Mouse (Mus musculus) heart, postnatal 0 days (tissue): ENCODE data around the gene Ift43. TPM values are rescaled to one million over a fixed set of nuclear protein-coding genes. Genes with fewer than 3 reads are reported as not detected.

Experiments used
- ATAC-seq: fragments of 200-750 bp; cut with Nextera tagmentation; 2 replicates; pipeline ENCODE4 v1.8.0; 2017; ENCODE audit warnings: low read depth, moderate number of reproducible peaks, moderate library complexity; ENCODE audit not compliant: insufficient read depth
- DNase-seq: peaks from one replicate; pipeline ENCODE4 v3.0.0-alpha.2; 2016; ENCODE audit warnings: low spot score
- H3K27ac ChIP-seq: fragments of 300-500 bp; sonication (generic); 2 replicates; pipeline ENCODE4 v1.5.1; 2014; ENCODE audit warnings: low read depth, mild to moderate bottlenecking
- H3K27me3 ChIP-seq: fragments of 300-500 bp; sonication (generic); 2 replicates; pipeline ENCODE4 v1.6.1; 2014; ENCODE audit warnings: low read length, mixed read lengths; ENCODE audit not compliant: control insufficient read depth, insufficient read depth
- H3K36me3 ChIP-seq: fragments of 300-500 bp; sonication (generic); replicated peaks from 2 replicates; pipeline ENCODE4 v1.6.1; 2014; ENCODE audit warnings: low read length, mixed read lengths; ENCODE audit not compliant: control insufficient read depth, insufficient read depth
- H3K4me1 ChIP-seq: fragments of 300-500 bp; sonication (generic); 2 replicates; pipeline ENCODE4 v1.6.1; 2014; ENCODE audit warnings: antibody characterized with exemption; ENCODE audit not compliant: control insufficient read depth, insufficient read depth
- H3K4me2 ChIP-seq: fragments of 300-500 bp; sonication (generic); 2 replicates; pipeline ENCODE4 v1.6.1; 2014; ENCODE audit warnings: low read depth, mild to moderate bottlenecking, low read length, moderate library complexity
- H3K4me3 ChIP-seq: fragments of 300-500 bp; sonication (generic); 2 replicates; pipeline ENCODE4 v1.5.1; 2014; ENCODE audit warnings: low read depth, low read length
- H3K9ac ChIP-seq: fragments of 300-500 bp; sonication (generic); replicated peaks from 2 replicates; pipeline ENCODE4 v1.6.1; 2014; ENCODE audit warnings: low read depth, low read length, mixed read lengths
- H3K9me3 ChIP-seq: fragments of 300-500 bp; sonication (generic); replicated peaks from 2 replicates; pipeline ENCODE4 v1.6.1; 2016; ENCODE audit warnings: low read length; ENCODE audit not compliant: control insufficient read depth
- CTCF ChIP-seq: IDR thresholded peaks from 2 replicates; pipeline ENCODE4 v1.5.1; 2016; ENCODE audit warnings: antibody characterized with exemption, control low read depth, low read depth
- EP300 ChIP-seq: IDR thresholded peaks from 2 replicates; pipeline ENCODE4 v1.6.1; 2016; ENCODE audit warnings: antibody characterized with exemption, low read depth
- WGBS: fragments of 180-500 bp; shearing (Covaris S2); extraction: QIAGEN DNeasy Blood & Tissue Kit; methylation state at CpG from one replicate; pipeline ENCODE4 v1.1.7; 2014; 5-methylcytosine and 5-hydroxymethylcytosine counted together
- polyA plus RNA-seq: library from polyadenylated mRNA; unstranded; fragments of >200 nt; fragmentation: Nextera tagmentation; extraction: Ambion mirVana; gene quantifications from 2 replicates; pipeline ENCODE4 v1.2.1, GENCODE M21; 2015
- total RNA-seq: library from RNA; depleted of rRNA; stranded (reverse); fragments of >200 nt; gene quantifications from 2 replicates; pipeline ENCODE4 v1.2.3, GENCODE M21; 2014; ENCODE audit warnings: low replicate concordance

Gene Ift43
- total and polyA plus RNA-seq, 2 experiments from 2014 or later = 10.8 to 102 TPM

DNA sequence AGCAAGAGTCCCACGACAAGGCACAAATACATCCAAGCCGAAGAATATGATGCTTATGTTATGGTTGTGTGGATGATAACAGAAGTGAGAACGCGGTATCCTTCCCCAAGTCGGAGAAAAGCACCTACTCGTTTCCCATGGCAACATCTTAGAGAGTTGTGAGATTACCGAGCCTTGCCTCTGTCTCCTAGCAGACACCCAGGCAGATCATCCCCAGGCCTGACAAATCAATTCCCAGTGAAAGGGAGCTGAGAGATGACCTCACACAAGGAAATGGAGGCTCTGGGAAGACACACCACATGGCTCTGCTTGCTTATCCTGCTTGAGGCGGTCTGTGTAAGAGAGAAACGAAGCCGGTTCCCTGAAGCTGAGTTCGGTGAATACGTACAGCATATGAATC, 7.7 kb upstream of the Ift43 start:
- Histone ChIP-seq H3K4me1 (peaks cover 9% of the 10 kb centered on the region; the same call in 1 of the 2 replicates), H3K36me3 (no peaks in the 10 kb centered on the region), H3K9me3 (no peaks in the 10 kb centered on the region), H3K9ac (no peak overlapping the region), H3K27me3 (no peaks in the 10 kb centered on the region), H3K4me3 (no peak overlapping the region), H3K4me2 (peak overlapping the region; percentile 67; the same call in 1 of the 2 replicates), H3K27ac (no peak overlapping the region)
- WGBS = 73% methylated on average over 12 of the region's 12 CpGs
- no peak for DNase-seq
- TF ChIP-seq EP300 = no peak
- TF ChIP-seq CTCF = no peak
- ATAC-seq = no peak

DNA sequence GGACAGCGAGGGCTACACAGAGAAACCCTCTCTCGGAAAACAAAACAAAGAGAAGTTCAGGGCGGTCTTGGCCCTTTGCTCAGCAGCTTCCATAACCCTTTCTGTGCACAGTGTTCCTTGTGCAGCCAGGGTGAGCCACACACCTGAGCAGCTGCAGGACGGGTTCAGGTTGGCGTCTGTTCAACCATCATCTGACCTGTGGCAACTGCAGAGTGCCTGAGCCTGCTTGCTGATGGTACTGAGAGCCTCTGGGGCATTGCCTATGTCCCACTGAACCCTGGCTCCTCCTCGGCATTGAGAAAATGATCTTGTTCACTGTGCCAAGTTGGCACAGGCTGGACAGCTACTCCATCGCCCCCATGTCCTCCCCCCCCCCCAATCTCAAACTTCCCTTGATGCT, 7.0 kb upstream of the Ift43 start:
- no peak for TF ChIP-seq CTCF
- no peak for TF ChIP-seq EP300
- Histone ChIP-seq H3K4me3 (peak overlapping the region; percentile 50; the same call in 1 of the 2 replicates), H3K27ac (no peak overlapping the region), H3K4me2 (peak overlapping the region; percentile 67; the same call in 1 of the 2 replicates), H3K4me1 (peaks cover 9% of the 10 kb centered on the region; the same call in 1 of the 2 replicates), H3K9me3 (no peaks in the 10 kb centered on the region), H3K9ac (no peak overlapping the region), H3K36me3 (no peaks in the 10 kb centered on the region), H3K27me3 (no peaks in the 10 kb centered on the region)
- DNase-seq (no peak), ATAC-seq (no peak)
- 81% methylated on average over 7 of the region's 7 CpGs for WGBS

DNA sequence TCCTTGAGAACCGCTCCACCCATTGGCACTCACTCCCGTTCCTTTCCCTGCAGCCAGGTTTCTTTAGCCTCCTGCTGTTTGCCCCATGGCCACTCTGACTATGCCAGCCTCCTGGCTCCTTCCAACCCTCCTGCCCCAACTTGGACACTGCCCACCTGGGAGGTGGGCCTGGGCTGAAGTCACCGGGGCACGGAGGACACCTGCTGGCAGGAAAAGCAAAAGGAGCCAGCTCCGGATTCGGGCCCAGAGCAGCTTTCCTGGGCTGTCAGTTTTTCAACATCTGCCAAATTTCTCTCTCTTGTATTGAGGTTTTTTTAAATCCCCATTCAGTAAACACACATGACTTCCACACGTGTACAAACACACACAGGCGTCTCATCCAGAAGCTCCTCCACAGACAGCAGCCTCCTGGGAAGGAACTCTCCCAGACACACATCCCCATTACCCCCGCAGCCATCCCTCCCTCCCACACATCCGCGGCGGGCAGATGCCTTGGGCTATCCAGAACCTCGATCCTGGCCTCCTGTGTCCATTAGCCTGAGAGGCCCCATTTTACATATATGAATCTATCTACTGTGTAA, 5.9 kb upstream of the Ift43 start:
- Histone ChIP-seq H3K9ac (peak overlapping the region; percentile 9; the same call in 1 of the 2 replicates), H3K4me2 (peak overlapping the region; percentile 67), H3K36me3 (no peaks in the 10 kb centered on the region), H3K9me3 (no peaks in the 10 kb centered on the region), H3K4me1 (peaks cover 9% of the 10 kb centered on the region; the same call in 1 of the 2 replicates), H3K27ac (no peak overlapping the region), H3K27me3 (no peaks in the 10 kb centered on the region), H3K4me3 (peak overlapping the region; percentile 50)
- ATAC-seq (no peak), DNase-seq (no peak)
- peak; percentile 54 for TF ChIP-seq CTCF
- TF ChIP-seq EP300 = no peak
- 11% methylated on average over 13 of the region's 13 CpGs for WGBS

DNA sequence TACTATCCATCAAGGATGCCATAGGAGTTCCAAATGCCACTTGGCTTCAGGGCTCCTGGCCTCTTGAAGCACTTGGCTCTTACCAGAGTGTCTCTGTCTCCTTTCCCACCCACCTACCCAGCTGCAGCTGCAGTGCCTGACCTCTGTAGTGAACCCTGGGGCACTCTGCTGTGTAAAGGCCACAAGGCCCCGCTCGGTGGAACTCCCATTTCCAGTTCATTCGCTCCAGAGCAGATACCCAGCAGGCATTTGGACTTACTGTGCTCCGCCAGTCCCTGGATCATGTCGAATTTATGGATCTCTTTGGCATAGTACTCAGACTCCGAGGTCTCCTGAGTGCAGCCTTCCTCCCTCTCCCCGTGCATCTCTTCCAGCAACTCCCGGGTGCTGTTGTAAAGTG, 5.0 kb upstream of the Ift43 start:
- Histone ChIP-seq H3K4me1 (peaks cover 9% of the 10 kb centered on the region; the same call in 1 of the 2 replicates), H3K27me3 (no peaks in the 10 kb centered on the region), H3K27ac (peak overlapping the region; percentile 85; the same call in 1 of the 2 replicates), H3K36me3 (no peaks in the 10 kb centered on the region), H3K4me3 (peak overlapping the region; percentile 50), H3K9ac (peak overlapping the region; percentile 57), H3K4me2 (peak overlapping the region; percentile 67), H3K9me3 (no peaks in the 10 kb centered on the region)
- DNase-seq (no peak), ATAC-seq (no peak)
- TF ChIP-seq EP300 = no peak
- no peak for TF ChIP-seq CTCF
- WGBS = 39% methylated on average over 8 of the region's 8 CpGs

DNA sequence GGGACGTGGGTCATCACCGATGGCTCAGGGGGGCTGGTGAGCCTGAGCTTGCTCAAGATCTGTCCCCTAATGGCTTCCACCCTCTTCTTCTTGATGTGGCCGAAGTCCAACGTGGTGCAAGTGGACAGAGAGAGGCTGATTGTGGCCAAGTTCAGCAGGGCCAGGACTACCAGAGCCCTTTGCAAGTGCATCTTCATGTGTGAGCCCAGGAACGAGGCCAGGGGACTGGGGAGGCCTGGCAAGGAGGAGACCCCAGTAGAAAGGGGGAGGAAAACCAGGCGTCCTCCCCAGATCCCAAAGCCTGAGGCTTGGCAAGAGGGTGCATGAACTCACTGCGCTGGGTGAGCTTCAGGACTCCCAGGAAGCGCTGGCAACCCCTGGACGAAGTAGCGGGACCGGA, 4.6 kb upstream of the Ift43 start:
- WGBS = 31% methylated on average over 11 of the region's 11 CpGs
- DNase-seq = no peak

DNA sequence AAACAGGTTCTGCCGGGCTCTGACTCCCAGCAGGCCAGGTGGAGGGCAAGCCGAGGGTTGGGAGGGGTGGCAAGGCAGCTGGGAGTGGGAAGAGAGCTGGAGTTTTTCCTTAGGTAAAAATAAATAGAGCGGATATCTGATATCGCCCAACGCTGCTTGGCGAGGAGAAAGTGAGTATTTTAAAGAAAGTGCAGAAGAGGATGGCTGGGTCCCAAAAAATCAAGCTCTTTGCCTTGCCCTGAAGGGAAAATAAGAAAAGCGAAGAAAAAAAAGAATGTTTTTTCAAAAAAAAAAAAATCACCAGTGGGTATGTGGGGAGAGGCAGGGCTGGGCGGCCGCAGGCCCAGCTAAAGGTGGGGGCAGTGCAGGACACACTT, 4.2 kb upstream of the Ift43 start:
- Histone ChIP-seq H3K4me2 (peak overlapping the region; percentile 67), H3K4me3 (peak overlapping the region; percentile 50), H3K9me3 (no peaks in the 10 kb centered on the region), H3K27ac (peak overlapping the region; percentile 85), H3K4me1 (peaks cover 13% of the 10 kb centered on the region; the same call in 1 of the 2 replicates), H3K36me3 (no peaks in the 10 kb centered on the region), H3K9ac (peak overlapping the region; percentile 57), H3K27me3 (no peaks in the 10 kb centered on the region)
- no peak for ATAC-seq
- no peak for DNase-seq
- TF ChIP-seq EP300 (no peak), CTCF (no peak)
- 24% methylated on average over 9 of the region's 9 CpGs for WGBS

More for the DNA sequence above, 4.6 kb upstream of the Ift43 start:
- Histone ChIP-seq H3K36me3 (no peaks in the 10 kb centered on the region), H3K9ac (peak overlapping the region; percentile 57), H3K4me2 (peak overlapping the region; percentile 67), H3K27ac (peak overlapping the region; percentile 85), H3K9me3 (no peaks in the 10 kb centered on the region), H3K4me1 (peaks cover 9% of the 10 kb centered on the region; the same call in 1 of the 2 replicates), H3K27me3 (no peaks in the 10 kb centered on the region), H3K4me3 (peak overlapping the region; percentile 50)
- TF ChIP-seq EP300 = no peak
- no peak for ATAC-seq
